Mouse (Mus musculus) neutrophil, adult 59 days (primary cell): ENCODE results near the gene Usf3. TPM values are rescaled to one million over a fixed set of nuclear protein-coding genes. Genes with fewer than 3 reads are reported as not detected.

Source experiments
- total RNA-seq, 2 experiments: library from RNA; stranded (reverse); gene quantifications; 1 replicate in 1 of 2; 2 replicates in 1 of 2; pipeline ENCODE4 v1.2.4; 2023

The Usf3 gene
- total RNA-seq = 10 to 100 TPM; 28.5 to 28.9 TPM

GRCm38 (mm10) chr16:44173155-44173941 lies at the start of gene Usf3:
Usf3 (plus strand) TSS chr16:44173246.

GRCm38 (mm10) chr16:44139536-44140185 lies 33.4 kb upstream of the Usf3 start, which contains the start of the genes Atp6v1a and Naa50:
Atp6v1a (minus strand) TSS chr16:44139705.
Naa50 (plus strand) TSS chr16:44139830.

Other genes starting within 250 kb of the Usf3 start
- gene Qtrt2, start 246.4 kb upstream of the Usf3 start, total RNA-seq = 1 to 10 TPM; 8.4 to 9.1 TPM
- 1 to 10 TPM; 1.4 to 1.6 TPM for gene Zdhhc23, start 193.5 kb upstream of the Usf3 start, total RNA-seq
- gene Gramd1c, start 109.9 kb upstream of the Usf3 start, total RNA-seq = 1 to 10 TPM in 1 of 2 experiments, under 1 TPM in 1; 0.16 to 1.1 TPM
- gene Atp6v1a, start 33.5 kb upstream of the Usf3 start, total RNA-seq = 10 to 100 TPM; 91.5 to 91.9 TPM
- gene Naa50, start 33.4 kb upstream of the Usf3 start, total RNA-seq = 10 to 100 TPM; 30.1 to 37.7 TPM
- under 1 TPM; 0.13 to 0.40 TPM for gene Sidt1, start 159.9 kb downstream of the Usf3 start, total RNA-seq
- gene Spice1, start 173.9 kb downstream of the Usf3 start, total RNA-seq = 10 to 100 TPM in 1 of 2 experiments, 1 to 10 TPM in 1; 9.1 to 10.7 TPM
- not detected for gene Cfap44, start 221.6 kb downstream of the Usf3 start, total RNA-seq